Mouse (Mus musculus) kidney, postnatal 25 days (tissue): ENCODE measurements around the gene Pappa2.

ENCODE experiments used
- DNase-seq, 2 experiments: peaks; one replicate each; pipeline ENCODE4 v3.0.0; 2021; ENCODE audit warnings: mixed read lengths in 2 of 2

Pappa2 gene

GRCm38 (mm10) chr1:158894441-158894840 lies 85.8 kb downstream of the Pappa2 start:
- DNase-seq: no peak

- DNase-seq: no peak
Observed at GRCm38 (mm10) chr1:158875487-158875886, 104.8 kb downstream of the Pappa2 start.

GRCm38 (mm10) chr1:158874552-158875077 lies 105.7 kb downstream of the Pappa2 start:
- no peak for DNase-seq

- DNase-seq: no peak
Observed at GRCm38 (mm10) chr1:158873631-158874030, 106.7 kb downstream of the Pappa2 start.

- no peak for DNase-seq
Observed at GRCm38 (mm10) chr1:158871401-158871800, 108.9 kb downstream of the Pappa2 start.

- DNase-seq: no peak
Observed at GRCm38 (mm10) chr1:158860190-158860589, 120.1 kb downstream of the Pappa2 start.

GRCm38 (mm10) chr1:158853936-158854882 lies 126.1 kb downstream of the Pappa2 start:
- no peak for DNase-seq

GRCm38 (mm10) chr1:158852836-158853567 lies 127.3 kb downstream of the Pappa2 start:
- DNase-seq: no peak

- DNase-seq: no peak
Observed at GRCm38 (mm10) chr1:158850459-158850858, 129.8 kb downstream of the Pappa2 start.

- DNase-seq: no peak
Observed at GRCm38 (mm10) chr1:158844604-158845003, 135.7 kb downstream of the Pappa2 start.

- DNase-seq: no peak
Observed at GRCm38 (mm10) chr1:158837151-158837550, 143.1 kb downstream of the Pappa2 start.

GRCm38 (mm10) chr1:158830152-158830551 lies 150.1 kb downstream of the Pappa2 start:
- no peak for DNase-seq

GRCm38 (mm10) chr1:158827931-158828330 lies 152.4 kb downstream of the Pappa2 start:
- no peak for DNase-seq

- no peak for DNase-seq
Observed at GRCm38 (mm10) chr1:158819676-158820075, 160.6 kb downstream of the Pappa2 start.

GRCm38 (mm10) chr1:158816479-158816878 lies 163.8 kb downstream of the Pappa2 start:
- DNase-seq: no peak

- no peak for DNase-seq
Observed at GRCm38 (mm10) chr1:158811887-158812286, 168.4 kb downstream of the Pappa2 start.

GRCm38 (mm10) chr1:158775486-158775885 lies 204.8 kb downstream of the Pappa2 start:
- DNase-seq: no peak

GRCm38 (mm10) chr1:158773102-158773501 lies 207.2 kb downstream of the Pappa2 start:
- no peak for DNase-seq

GRCm38 (mm10) chr1:158770756-158771155 lies 209.5 kb downstream of the Pappa2 start:
- DNase-seq: no peak

- no peak for DNase-seq
Observed at GRCm38 (mm10) chr1:158770036-158770655, 210.1 kb downstream of the Pappa2 start.

GRCm38 (mm10) chr1:158765842-158766241 lies 214.4 kb downstream of the Pappa2 start:
- no peak for DNase-seq

GRCm38 (mm10) chr1:158764727-158765126 lies 215.6 kb downstream of the Pappa2 start:
- DNase-seq: no peak

- no peak for DNase-seq
Observed at GRCm38 (mm10) chr1:158764211-158764610, 216.1 kb downstream of the Pappa2 start.
